Mouse (Mus musculus): Measurements from ENCODE around the gene Gpr162.
A peak's percentile ranks its signal among the peaks of the same experiment; 100 is the strongest.
"Not testable (repeated sequence)": the region's sequence is repeated elsewhere in the genome, so short reads cannot be mapped to it uniquely, and the experiment has no call there.

Gene Gpr162

GRCm38 (mm10) chr6:124863658-124864298, at the start of gene Gpr162:
Gpr162 (minus strand) TSS chr6:124863983.
- peak; percentile 60 for DNase-seq (ENCODE audit: low spot score)

DNA sequence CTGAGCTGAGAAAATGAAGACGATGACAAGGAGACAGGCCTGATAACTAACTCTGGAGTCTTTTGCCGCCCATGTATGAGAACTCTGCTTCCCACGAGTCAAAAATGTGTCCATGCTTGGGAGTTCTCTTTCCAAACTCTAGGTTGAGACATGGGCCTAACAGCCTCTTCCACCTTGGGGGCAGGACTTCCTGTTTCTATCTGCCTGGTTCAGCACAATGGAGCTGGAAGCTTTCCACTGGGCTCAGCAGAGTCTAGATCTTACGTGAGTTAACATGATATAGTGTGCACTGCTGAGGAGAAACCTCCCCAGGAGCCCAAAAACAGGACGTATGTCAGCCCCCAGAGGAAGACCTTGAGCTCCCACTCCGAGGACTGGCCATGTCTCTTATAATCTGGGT, 49.4 kb upstream of the Gpr162 start:
- no peak for DNase-seq (ENCODE audit: low spot score)

DNA sequence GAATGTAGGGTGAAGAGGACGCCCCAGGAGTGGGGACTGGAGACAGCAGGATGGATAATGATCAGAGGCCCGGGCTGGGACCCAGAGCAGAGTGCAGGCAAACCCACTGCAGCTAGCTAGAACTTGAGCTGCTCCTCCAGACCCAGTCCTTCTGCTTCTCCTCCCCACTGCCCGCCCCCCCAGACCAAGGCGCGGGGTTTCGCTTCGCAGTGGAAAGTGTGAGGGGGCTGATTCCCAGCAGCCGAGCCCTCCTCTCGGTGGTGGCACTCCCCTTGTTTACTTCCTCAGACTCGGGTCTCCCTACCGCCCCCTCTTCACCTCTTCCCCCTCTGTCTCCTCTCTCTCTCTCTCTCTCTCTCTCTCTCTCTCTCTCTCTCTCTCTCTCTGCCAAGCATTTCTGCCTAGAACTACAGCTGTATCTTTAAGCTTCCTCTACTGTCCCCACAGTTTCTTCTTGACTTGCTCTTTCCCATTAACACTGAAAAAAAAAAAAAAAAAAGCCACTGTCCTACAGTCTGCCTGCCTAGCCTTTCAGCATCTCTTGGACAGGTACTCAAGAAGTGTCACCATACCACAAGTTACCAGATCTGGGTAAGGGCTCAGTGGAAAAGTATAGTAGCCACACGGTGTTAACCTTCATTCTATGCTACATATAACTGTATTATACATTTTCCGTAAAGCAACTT, 47.9 kb upstream of the Gpr162 start, which contains the start of gene Lag3:
Lag3 (minus strand) TSS at position 173 of the 686 bp plus-strand sequence.
- DNase-seq (ENCODE audit: low spot score), result no peak

GRCm38 (mm10) chr6:124910032-124910431, 46.2 kb upstream of the Gpr162 start:
- no peak for DNase-seq (ENCODE audit: low spot score)

DNA sequence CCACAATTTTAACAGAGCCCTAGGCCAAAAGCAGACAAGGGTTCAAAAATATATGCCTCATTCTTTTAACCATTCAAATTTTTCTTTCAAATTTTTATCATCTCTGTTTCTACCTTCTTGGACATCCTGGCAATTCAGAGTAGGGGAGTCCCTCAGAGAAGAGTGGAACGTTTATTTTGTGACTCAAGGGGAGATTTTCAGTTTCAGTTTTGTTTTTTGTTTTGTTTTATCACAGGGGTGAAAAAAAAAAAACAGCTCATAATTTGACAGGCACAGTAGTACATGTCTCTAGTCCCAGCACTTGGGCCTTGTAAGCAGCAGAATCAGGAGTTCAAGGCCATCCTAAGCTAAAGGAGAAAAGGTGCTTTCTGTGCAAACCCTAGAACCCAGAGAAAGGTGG, 44.0 kb upstream of the Gpr162 start:
- no peak for DNase-seq (ENCODE audit: low spot score)

DNA sequence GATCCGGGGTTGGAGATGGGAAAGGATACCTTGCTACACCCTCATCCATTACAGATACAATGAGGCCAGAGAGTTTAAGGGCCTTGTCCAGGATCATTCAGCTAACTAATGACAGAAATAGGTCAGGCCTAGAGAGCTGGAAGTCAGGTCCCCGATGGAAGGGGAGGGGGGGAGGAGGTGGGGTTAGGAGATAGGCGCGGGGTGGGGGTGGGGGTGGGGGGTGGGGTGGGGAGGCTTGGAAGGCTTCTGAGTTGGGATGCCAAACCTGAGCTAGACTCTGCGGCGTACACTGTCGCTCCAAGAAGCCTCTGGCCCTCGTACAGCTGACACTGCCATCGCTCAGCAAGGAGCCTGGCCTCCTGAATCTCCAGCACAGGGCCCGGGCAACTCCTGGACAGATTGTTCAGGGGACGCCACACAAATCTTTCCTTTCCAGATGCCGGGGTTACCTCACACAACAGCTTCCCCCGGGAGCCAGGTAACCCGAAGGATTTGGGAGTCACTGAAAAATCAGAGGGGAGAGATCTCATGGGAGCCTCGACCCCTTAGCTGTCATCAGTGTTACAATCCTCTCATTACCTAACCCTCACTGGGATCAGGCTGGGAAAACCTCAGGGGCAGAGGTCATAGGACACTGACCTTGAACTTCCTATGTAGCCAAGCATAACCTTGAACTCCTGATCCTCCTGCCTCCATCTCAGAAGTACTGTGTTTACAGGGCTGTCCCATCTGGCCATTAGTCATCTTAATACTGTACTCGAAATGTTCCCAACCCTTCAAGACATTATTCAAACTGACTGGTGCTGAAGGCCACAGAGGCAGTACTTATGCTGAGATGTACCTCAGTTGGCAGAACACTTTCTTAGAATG, 41.4 kb upstream of the Gpr162 start:
- no peak for DNase-seq (ENCODE audit: low spot score)

DNA sequence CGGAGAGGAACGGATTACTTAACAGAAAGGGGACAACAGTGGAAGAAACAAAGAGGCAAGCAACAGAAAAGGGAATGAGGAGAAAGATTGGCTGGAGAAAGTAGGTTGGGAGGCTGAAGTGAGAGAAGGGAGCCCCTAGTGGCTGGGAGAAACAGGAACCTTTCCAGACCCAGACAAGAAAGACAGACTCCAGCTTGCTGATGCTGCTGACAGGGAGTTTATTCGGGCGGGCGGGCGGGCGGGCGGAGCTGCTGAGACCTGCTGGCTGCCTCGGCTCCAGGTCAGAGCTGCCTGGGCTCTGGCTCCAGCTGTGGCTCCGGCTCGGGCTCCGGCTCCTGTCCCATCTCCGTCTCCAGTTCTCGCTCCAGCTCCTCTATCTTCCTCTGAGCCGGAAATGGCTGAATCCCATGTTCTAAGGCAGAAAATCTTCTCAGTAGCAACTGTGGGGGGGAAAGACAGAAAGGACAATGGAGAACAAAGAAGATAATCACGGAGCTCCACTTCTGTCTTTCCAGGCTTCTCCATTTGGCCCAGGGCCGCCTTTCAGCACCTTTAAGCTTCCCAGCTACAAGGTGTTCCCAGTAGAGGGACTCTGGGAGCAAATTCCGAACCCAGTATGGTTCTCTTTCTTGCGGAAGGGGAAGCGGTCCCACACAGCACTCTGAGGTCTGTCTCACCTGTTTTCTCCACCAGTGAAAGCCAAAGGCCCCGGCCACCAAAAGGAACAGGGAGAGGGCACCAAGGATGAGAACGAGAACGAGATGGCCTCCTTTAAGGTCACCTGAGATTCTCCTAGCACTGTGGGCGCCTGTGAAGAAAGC, 40.6 kb upstream of the Gpr162 start:
- peak; percentile 51 for DNase-seq (ENCODE audit: low spot score)

- DNase-seq (ENCODE audit: low spot score), result peak; percentile 97
These were observed 39.9 kb upstream of the Gpr162 start for GRCm38 (mm10) chr6:124903580-124904151.

GRCm38 (mm10) chr6:124901851-124902250, 38.1 kb upstream of the Gpr162 start:
- DNase-seq (ENCODE audit: low spot score), result no peak

- DNase-seq (ENCODE audit: low spot score), result no peak
These were observed 37.2 kb upstream of the Gpr162 start for GRCm38 (mm10) chr6:124900801-124901480.

DNA sequence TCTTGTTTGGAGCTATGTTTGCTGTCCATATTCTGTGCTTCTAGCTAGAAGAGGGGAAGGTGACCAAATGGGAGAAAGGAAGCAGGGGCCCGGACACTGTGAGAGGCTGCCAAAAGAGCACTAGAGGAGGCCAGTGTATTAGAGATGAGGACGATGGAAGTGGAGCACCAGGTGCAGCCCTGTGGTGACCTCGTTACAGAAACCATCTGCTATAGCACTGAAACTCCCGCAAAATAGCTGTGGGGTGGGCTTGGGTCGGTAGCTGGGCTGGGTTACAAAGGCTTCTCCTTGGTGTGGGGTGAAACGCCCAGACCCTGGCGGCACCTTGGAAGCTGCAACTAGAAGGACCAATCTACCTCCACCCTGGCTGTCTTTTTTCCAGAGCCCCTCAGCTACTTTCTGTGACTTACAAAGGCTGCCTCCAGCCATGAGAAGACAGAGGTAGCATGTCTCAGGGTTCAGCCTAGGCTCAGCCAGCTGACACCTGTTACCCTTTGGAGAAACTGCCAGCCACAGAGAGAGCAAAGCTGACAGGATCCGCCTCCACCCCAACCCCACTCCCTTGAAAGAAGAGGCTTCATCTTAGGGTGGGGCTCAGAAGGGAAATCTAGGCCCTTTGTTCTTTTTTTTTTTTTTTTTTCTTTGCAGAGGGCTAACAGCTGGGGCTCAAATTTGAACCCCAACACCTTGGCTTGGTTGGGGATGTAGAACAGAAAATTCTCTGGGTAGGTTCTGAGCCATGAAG, 36.4 kb upstream of the Gpr162 start:
- DNase-seq (ENCODE audit: low spot score), result no peak

- no peak for DNase-seq (ENCODE audit: low spot score)
These were observed 34.6 kb upstream of the Gpr162 start for GRCm38 (mm10) chr6:124898359-124898758.

DNA sequence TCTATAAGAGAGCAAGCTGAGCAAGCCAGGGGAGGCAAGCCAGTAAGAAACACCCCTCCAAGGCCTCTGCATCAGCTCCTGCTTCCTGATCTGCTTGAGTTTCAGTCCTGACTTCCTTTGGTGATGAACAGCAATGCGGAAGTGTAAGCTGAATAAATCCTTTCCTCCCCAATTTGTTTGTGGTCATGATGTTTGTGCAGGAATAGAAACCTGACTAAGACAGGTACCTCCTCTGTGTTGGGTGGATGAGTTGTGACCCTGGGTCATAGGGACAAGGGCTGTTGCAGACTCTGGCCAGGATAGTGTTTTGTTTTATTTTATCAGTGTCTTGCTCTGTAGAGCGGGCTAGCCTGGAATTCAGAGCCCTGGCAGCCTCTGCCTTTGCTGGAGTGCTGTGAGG, 30.3 kb upstream of the Gpr162 start:
- not testable (repeated sequence) for DNase-seq (ENCODE audit: low spot score)

- no peak for DNase-seq (ENCODE audit: low spot score)
These were observed 27.2 kb upstream of the Gpr162 start for GRCm38 (mm10) chr6:124890997-124891396.

GRCm38 (mm10) chr6:124888555-124889125, 24.9 kb upstream of the Gpr162 start:
- no peak for DNase-seq (ENCODE audit: low spot score)

GRCm38 (mm10) chr6:124887986-124888385, 24.2 kb upstream of the Gpr162 start, which contains the start of gene Cd4:
Cd4 (minus strand) TSS chr6:124888221.
- DNase-seq (ENCODE audit: low spot score), result no peak

- no peak for DNase-seq (ENCODE audit: low spot score)
These were observed 22.2 kb upstream of the Gpr162 start for GRCm38 (mm10) chr6:124885956-124886381.

- DNase-seq (ENCODE audit: low spot score), result no peak
These were observed 21.1 kb upstream of the Gpr162 start for GRCm38 (mm10) chr6:124884714-124885500.

DNA sequence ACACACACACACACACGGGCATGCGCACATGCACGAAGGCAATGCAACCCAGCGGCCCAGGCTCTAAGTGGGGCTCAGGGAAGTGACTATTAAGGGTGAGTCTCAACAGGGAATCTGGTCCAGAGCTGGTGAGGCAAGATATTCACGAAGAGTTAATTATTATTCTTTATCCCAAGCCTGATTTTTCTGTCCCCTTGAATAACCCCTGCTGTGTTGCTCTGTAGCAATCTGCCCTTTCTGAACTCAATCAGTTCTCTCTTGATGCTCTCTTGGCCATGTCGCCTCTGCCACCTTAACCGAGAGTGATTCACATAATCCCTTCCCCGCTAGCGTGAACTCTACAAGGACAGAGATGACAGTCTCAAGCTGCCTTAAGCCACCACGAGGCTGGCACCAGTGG, 19.6 kb upstream of the Gpr162 start:
- DNase-seq (ENCODE audit: low spot score), result no peak
